Mouse (Mus musculus) hindbrain, embryonic 10.5 days (tissue): ENCODE measurements around the gene Gna12. TPM values are rescaled to one million over a fixed set of nuclear protein-coding genes. Genes with fewer than 3 reads are reported as not detected.
A peak's percentile ranks its signal among the peaks of the same experiment; 100 is the strongest.

Experiments
- DNase-seq: peaks from one replicate; pipeline ENCODE4 v3.0.0-alpha.2; 2017; ENCODE audit warnings: low spot score
- H3K27ac ChIP-seq: fragments of 300-500 bp; sonication (generic); 2 replicates; pipeline ENCODE4 v1.5.1; 2016; ENCODE audit warnings: mild to moderate bottlenecking, moderate library complexity
- H3K27me3 ChIP-seq: fragments of 300-500 bp; sonication (generic); 2 replicates; pipeline ENCODE4 v1.6.1; 2016; ENCODE audit warnings: mild to moderate bottlenecking; ENCODE audit not compliant: poor library complexity, insufficient read depth, severe bottlenecking
- H3K36me3 ChIP-seq: fragments of 300-500 bp; sonication (generic); 2 replicates; pipeline ENCODE4 v1.6.1; 2016; ENCODE audit warnings: mild to moderate bottlenecking, moderate library complexity
- H3K4me1 ChIP-seq: fragments of 300-500 bp; sonication (generic); replicated peaks from 2 replicates; pipeline ENCODE4 v1.6.1; 2016; ENCODE audit warnings: mild to moderate bottlenecking
- H3K4me3 ChIP-seq: fragments of 300-500 bp; sonication (generic); 2 replicates; pipeline ENCODE4 v1.5.1; 2016; ENCODE audit warnings: mild to moderate bottlenecking, moderate library complexity
- H3K9me3 ChIP-seq: fragments of 300-500 bp; sonication (generic); 2 replicates; pipeline ENCODE4 v1.6.1; 2016; ENCODE audit warnings: mild to moderate bottlenecking, moderate library complexity
- WGBS: fragments of 180-500 bp; shearing (Covaris S2); methylation state at CpG from one replicate; pipeline ENCODE4 v1.1.7; 2016; 5-methylcytosine and 5-hydroxymethylcytosine counted together
- polyA plus RNA-seq: library from polyadenylated mRNA; unstranded; fragments of >200 nt; fragmentation: Nextera tagmentation; extraction: Ambion mirVana; gene quantifications from 2 replicates; pipeline ENCODE4 v1.2.1, GENCODE M21; 2016

Gna12 gene
- polyA plus RNA-seq, result 9.9 and 11.3 TPM in 2 replicates

GRCm38 (mm10) chr5:140830314-140831063 is at the start of gene Gna12:
TSS of gene Gna12 (minus strand) at chr5:140830431.
- under 1% methylated on average over 49 of the region's 49 CpGs for WGBS
- Histone ChIP-seq H3K27ac (peak within 1 kb of the TSS; percentile 92), H3K9me3 (no peaks in the 10 kb centered on the region), H3K27me3 (no peaks in the 10 kb centered on the region), H3K4me3 (peak within 1 kb of the TSS; percentile 87), H3K36me3 (peaks cover 8% of the 10 kb centered on the region; the same call in 1 of the 2 replicates), H3K4me1 (peaks cover 36% of the 10 kb centered on the region)
- DNase-seq, result peak; percentile 99

GRCm38 (mm10) chr5:140878644-140879043 is 48.4 kb upstream of the Gna12 start:
- Histone ChIP-seq H3K4me1 (0 out of 2 replicates have a peak, but pooled peaks cover 6% of the 10 kb centered on the region), H3K36me3 (no peaks in the 10 kb centered on the region), H3K27me3 (no peaks in the 10 kb centered on the region), H3K27ac (no peak overlapping the region), H3K4me3 (no peak overlapping the region), H3K9me3 (no peaks in the 10 kb centered on the region)
- 74% methylated on average over 6 of the region's 6 CpGs for WGBS
- DNase-seq, result no peak

- Histone ChIP-seq H3K36me3 (no peaks in the 10 kb centered on the region), H3K9me3 (no peaks in the 10 kb centered on the region), H3K27ac (peak overlapping the region; percentile 67; the same call in 1 of the 2 replicates), H3K27me3 (no peaks in the 10 kb centered on the region), H3K4me1 (peaks cover 27% of the 10 kb centered on the region), H3K4me3 (no peak overlapping the region)
- WGBS, result 83% methylated on average over 6 of the region's 6 CpGs
- no peak for DNase-seq
Measured at GRCm38 (mm10) chr5:140873736-140874307, 43.6 kb upstream of the Gna12 start.

DNA sequence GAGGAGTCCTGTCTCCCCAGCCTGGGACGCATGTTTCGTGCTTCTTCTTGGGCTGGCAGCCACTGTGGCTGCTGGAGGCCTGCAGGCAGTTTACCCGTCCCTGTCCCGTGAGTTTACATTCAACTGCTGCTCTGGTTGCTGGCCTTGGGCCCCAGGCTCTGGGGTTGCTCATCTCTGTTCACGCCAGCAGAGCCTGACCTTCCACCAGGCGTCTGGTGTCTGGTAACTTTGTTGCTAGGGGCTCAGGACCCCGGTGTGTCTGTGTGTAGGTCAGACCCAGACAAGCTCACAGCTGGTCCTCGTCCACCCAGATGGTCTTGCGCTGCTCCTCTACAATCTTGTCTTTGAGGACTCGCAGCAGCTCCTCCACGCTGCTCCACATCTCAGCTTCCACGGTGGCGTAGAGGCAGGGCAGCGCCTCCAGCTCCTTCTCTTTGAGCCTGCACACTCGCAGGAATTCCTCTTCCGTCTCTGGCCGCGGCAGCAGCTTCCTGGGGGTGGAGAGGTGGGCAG is 42.9 kb upstream of the Gna12 start:
- Histone ChIP-seq H3K4me3 (peak overlapping the region; percentile 29), H3K27ac (peak overlapping the region; percentile 67), H3K36me3 (no peaks in the 10 kb centered on the region), H3K4me1 (peaks cover 27% of the 10 kb centered on the region), H3K27me3 (no peaks in the 10 kb centered on the region), H3K9me3 (no peaks in the 10 kb centered on the region)
- peak; percentile 40 for DNase-seq
- 18% methylated on average over 18 of the region's 18 CpGs for WGBS

DNA sequence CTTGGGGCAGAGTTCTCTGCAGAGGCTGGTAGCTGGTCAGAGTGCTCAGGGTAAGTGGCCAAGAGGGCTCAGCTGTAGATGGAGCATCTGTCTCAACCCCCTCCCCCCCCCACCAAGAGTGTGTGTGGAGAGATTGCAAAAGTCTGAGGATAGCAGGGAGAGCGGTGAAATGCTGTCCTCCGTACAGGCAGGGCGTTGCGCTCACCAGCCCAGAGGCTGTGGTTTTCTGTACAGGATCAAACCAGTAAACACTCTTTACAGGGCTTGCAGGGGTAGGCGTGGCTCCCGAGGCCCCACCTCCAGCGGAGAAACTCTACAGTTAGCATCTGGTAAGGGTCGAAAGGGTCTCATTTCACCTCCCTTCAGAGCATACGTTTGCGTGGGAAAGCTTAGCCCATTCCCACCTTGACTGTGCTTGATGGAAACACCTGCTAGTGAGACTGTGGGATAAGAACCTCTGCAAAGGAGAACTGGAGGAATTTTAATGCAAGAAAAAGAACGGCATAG is 42.4 kb upstream of the Gna12 start:
- no peaks in the 10 kb centered on the region for H3K36me3 ChIP-seq
- peak overlapping the region; percentile 67 for H3K27ac ChIP-seq
- peak; percentile 31 for DNase-seq
- 27% methylated on average over 11 of the region's 11 CpGs for WGBS
- peaks cover 27% of the 10 kb centered on the region for H3K4me1 ChIP-seq
- H3K27me3 ChIP-seq, result no peaks in the 10 kb centered on the region
- H3K4me3 ChIP-seq, result peak overlapping the region; percentile 29
- H3K9me3 ChIP-seq, result no peaks in the 10 kb centered on the region

GRCm38 (mm10) chr5:140871241-140871640 is 41.0 kb upstream of the Gna12 start:
- peak overlapping the region; percentile 66 for H3K27ac ChIP-seq
- WGBS, result 70% methylated on average over 6 of the region's 6 CpGs
- H3K9me3 ChIP-seq, result no peaks in the 10 kb centered on the region
- no peaks in the 10 kb centered on the region for H3K36me3 ChIP-seq
- no peaks in the 10 kb centered on the region for H3K27me3 ChIP-seq
- H3K4me3 ChIP-seq, result no peak overlapping the region
- H3K4me1 ChIP-seq, result peaks cover 27% of the 10 kb centered on the region
- no peak for DNase-seq

DNA sequence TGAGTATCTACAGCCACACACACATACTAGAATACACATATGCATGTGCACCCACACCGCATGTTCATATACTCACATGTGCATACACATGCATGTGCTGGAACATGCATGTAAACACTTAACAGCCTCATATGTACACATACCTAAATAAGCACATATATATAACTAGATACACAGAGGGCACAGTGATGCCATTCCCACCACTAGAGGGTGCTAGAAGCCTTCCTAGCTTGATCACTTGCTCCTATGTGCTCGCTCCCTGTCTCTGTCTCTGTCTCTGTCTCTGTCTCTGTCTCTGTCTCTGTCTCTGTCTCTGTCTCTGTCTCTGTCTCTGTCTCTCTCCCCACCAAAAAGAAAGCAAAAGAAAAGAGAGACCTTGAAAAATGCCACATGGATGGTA is 38.8 kb upstream of the Gna12 start:
- H3K4me3 ChIP-seq, result no peak overlapping the region
- no peaks in the 10 kb centered on the region for H3K36me3 ChIP-seq
- H3K27me3 ChIP-seq, result no peaks in the 10 kb centered on the region
- DNase-seq, result peak; percentile 34
- 67% methylated on average over 2 of the region's 2 CpGs for WGBS
- H3K4me1 ChIP-seq, result peaks cover 27% of the 10 kb centered on the region
- H3K9me3 ChIP-seq, result no peaks in the 10 kb centered on the region
- no peak overlapping the region for H3K27ac ChIP-seq

- H3K9me3 ChIP-seq, result no peaks in the 10 kb centered on the region
Measured at GRCm38 (mm10) chr5:140859730-140860129, 29.5 kb upstream of the Gna12 start.

DNA sequence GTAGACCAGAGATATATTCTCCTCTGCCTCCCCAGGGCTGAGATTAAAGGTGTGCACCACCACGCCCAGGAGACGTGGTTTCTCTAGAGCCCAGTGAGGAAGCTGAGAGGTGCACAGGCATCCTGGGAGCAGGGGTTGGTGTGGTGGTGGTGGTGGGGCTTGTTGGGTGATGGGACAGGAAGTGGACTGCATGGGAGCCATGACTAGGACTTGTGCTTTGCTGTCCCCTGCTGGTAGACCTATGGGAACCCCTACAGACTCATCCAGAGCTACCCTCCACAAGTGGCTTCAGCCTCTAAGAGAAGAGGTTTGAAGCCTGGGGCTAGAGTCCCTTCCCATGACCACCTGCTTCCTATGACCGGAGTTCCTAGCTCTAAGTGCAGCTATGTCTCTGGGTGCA is 28.1 kb upstream of the Gna12 start:
- no peak overlapping the region for H3K27ac ChIP-seq
- H3K4me3 ChIP-seq, result no peak overlapping the region
- peaks cover 11% of the 10 kb centered on the region; the same call in 1 of the 2 replicates for H3K4me1 ChIP-seq
- DNase-seq, result no peak
- no peaks in the 10 kb centered on the region for H3K9me3 ChIP-seq
- 88% methylated on average over 3 of the region's 3 CpGs for WGBS
- no peaks in the 10 kb centered on the region for H3K27me3 ChIP-seq
- H3K36me3 ChIP-seq, result no peaks in the 10 kb centered on the region

More at GRCm38 (mm10) chr5:140859730-140860129, 29.5 kb upstream of the Gna12 start:
- no peak overlapping the region for H3K27ac ChIP-seq
- no peaks in the 10 kb centered on the region for H3K27me3 ChIP-seq
- 86% methylated on average over 5 of the region's 5 CpGs for WGBS
- no peak overlapping the region for H3K4me3 ChIP-seq
- no peak for DNase-seq
- H3K4me1 ChIP-seq, result peaks cover 5% of the 10 kb centered on the region; the same call in 1 of the 2 replicates
- no peaks in the 10 kb centered on the region for H3K36me3 ChIP-seq

GRCm38 (mm10) chr5:140857432-140858154 is 27.4 kb upstream of the Gna12 start:
- WGBS, result 60% methylated on average over 8 of the region's 8 CpGs
- H3K27ac ChIP-seq, result no peak overlapping the region
- no peaks in the 10 kb centered on the region for H3K36me3 ChIP-seq
- peaks cover 11% of the 10 kb centered on the region; the same call in 1 of the 2 replicates for H3K4me1 ChIP-seq
- H3K4me3 ChIP-seq, result no peak overlapping the region
- no peaks in the 10 kb centered on the region for H3K9me3 ChIP-seq
- DNase-seq, result no peak
- H3K27me3 ChIP-seq, result no peaks in the 10 kb centered on the region

- no peaks in the 10 kb centered on the region for H3K36me3 ChIP-seq
- peaks cover 10% of the 10 kb centered on the region; the same call in 1 of the 2 replicates for H3K9me3 ChIP-seq
- peaks cover 11% of the 10 kb centered on the region; the same call in 1 of the 2 replicates for H3K4me1 ChIP-seq
- 72% methylated on average over 11 of the region's 11 CpGs for WGBS
- DNase-seq, result no peak
- H3K4me3 ChIP-seq, result no peak overlapping the region
- no peaks in the 10 kb centered on the region for H3K27me3 ChIP-seq
- H3K27ac ChIP-seq, result no peak overlapping the region
Measured at GRCm38 (mm10) chr5:140855909-140856530, 25.8 kb upstream of the Gna12 start.

DNA sequence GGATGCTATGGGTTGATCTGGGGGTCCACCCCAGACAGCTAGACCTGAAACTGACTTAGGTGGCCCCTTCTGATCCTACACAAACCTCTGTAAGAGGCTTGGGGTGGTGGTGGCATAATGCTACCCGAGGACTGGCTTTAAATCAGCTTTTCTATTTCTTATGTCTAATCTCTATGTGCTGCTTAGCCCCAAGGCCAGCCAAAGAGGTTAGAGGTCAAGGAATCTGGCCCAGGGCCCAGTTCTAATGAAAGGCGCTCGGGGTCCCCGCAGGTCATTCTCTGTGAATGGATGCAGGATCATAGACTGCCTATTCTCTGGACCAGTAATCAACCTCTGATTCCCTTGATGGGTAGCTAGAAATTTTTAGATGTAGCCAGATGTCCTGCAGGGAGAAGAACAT is 24.5 kb upstream of the Gna12 start:
- WGBS, result 79% methylated on average over 4 of the region's 4 CpGs

More for the DNA sequence above, 24.5 kb upstream of the Gna12 start:
- Histone ChIP-seq H3K9me3 (peaks cover 12% of the 10 kb centered on the region; the same call in 1 of the 2 replicates), H3K36me3 (no peaks in the 10 kb centered on the region), H3K4me1 (peaks cover 11% of the 10 kb centered on the region; the same call in 1 of the 2 replicates), H3K27ac (no peak overlapping the region), H3K4me3 (no peak overlapping the region), H3K27me3 (no peaks in the 10 kb centered on the region)
- no peak for DNase-seq
